Mouse (Mus musculus): ENCODE results near the gene Commd7.

- TF ChIP-seq FLI1 (IDR thresholded peaks at IDR 0.05; ENCODE audit: low read length) (no peak), GATA1 (IDR thresholded peaks at IDR 0.05; ENCODE audit: borderline replicate concordance, low read length) (no peak)
Observed at GRCm38 (mm10) chr2:153597626-153598025, 35.0 kb downstream of the Commd7 start.

Data from megakaryocyte, embryonic 14.5 days (primary cell).